17 mouse cellular contexts compared by ENCODE assay signal in the genomic region with DNA sequence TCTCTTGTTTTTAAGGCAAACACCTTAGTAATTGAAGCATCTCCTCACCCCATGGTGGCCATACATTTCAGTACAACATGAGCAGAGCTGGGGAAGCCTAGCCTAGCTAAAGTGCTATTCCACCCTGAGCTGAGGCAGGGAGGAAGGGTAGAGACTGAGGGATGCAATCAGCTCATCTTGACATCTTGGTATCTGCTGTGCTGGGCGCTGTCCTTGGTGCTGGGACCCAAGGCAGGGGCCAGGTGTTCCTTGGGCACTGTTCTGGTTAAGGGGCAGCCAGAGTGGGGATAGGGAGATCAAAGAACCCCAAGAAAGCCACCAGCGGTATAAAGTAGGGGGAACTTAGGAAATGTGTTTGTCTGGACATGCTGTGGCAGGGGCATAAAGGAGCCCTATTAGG.
DNase-seq lines count a peak whose midpoint lies in the region; ATAC-seq lines count a peak whose summit lies in the region.
"Had no signal": no experiment of that assay in that cellular context is flagged by ENCODE, and none has a peak within 500 bp of the region (broad histone marks: within the 10 kb centered on the region; RNA-seq: fewer than 3 reads in every experiment).

No protein-coding gene starts in this region.

- H3K9me3 ChIP-seq in intestine, embryonic 14.5 days (ENCODE audit: control insufficient read depth, low read length) = no peaks in the 10 kb centered on the region
- no peaks in the 10 kb centered on the region for H3K9me3 ChIP-seq in intestine, embryonic 15.5 days
- H3K9me3 ChIP-seq: embryonic facial prominence, embryonic 13.5 days; forebrain, embryonic 15.5 days; kidney, embryonic 15.5 days had no signal

- WGBS in intestine, embryonic 14.5 days = 8% methylated on average over 2 of the region's 2 CpGs
- 9% methylated on average over 2 of the region's 2 CpGs for WGBS in intestine, embryonic 15.5 days

- H3K4me2 ChIP-seq in intestine, embryonic 14.5 days (ENCODE audit: low read length) = no peak overlapping the region
- no peak overlapping the region for H3K4me2 ChIP-seq in intestine, embryonic 15.5 days (replicated peaks)
- H3K4me2 ChIP-seq: embryonic facial prominence, embryonic 13.5 days; forebrain, embryonic 15.5 days; heart, embryonic 11.5 days; kidney, embryonic 15.5 days had no signal

- ATAC-seq in intestine, embryonic 14.5 days (replicated peaks; ENCODE audit: low FRiP score, low TSS enrichment, low read depth) = no peak
- ATAC-seq in intestine, embryonic 15.5 days = no peak
- ATAC-seq: forebrain, embryonic 15.5 days; liver, postnatal 0 days; Patski had no signal

- no peaks in the 10 kb centered on the region for H3K36me3 ChIP-seq in intestine, embryonic 14.5 days (ENCODE audit: control insufficient read depth, insufficient read depth, low read length)
- no peaks in the 10 kb centered on the region for H3K36me3 ChIP-seq in intestine, embryonic 15.5 days
- H3K36me3 ChIP-seq: embryonic facial prominence, embryonic 13.5 days; forebrain, embryonic 15.5 days; kidney, embryonic 15.5 days had no signal

- no peak overlapping the region for H3K9ac ChIP-seq in intestine, embryonic 14.5 days (ENCODE audit: low read length)
- no peak overlapping the region for H3K9ac ChIP-seq in intestine, embryonic 15.5 days
- H3K9ac ChIP-seq: embryonic facial prominence, embryonic 13.5 days; forebrain, embryonic 15.5 days; kidney, embryonic 15.5 days; liver, postnatal 0 days had no signal

- DNase-seq in intestine, embryonic 14.5 days (ENCODE audit: low spot score) = peak; percentile 68
- DNase-seq in thymus, postnatal 25 days = peak; percentile 1
- no peak for DNase-seq in thymus, postnatal 0 days (ENCODE audit: low spot score)
- DNase-seq in embryo, embryonic 9.5 days (ENCODE audit: extremely low spot score) = peak; percentile 25
- DNase-seq in cerebellum, adult 8-10 months = no peak
- DNase-seq in frontal cortex, postnatal 10 days (ENCODE audit: low spot score in 2 of 2) = no peak
- DNase-seq: cerebellum, adult 18-20 months; gastrocnemius, postnatal 14 days; left cerebral cortex, postnatal 4 days; liver, postnatal 0 days; spleen, adult 18-20 months had no signal

- H3K4me1 ChIP-seq in intestine, embryonic 14.5 days (replicated peaks; ENCODE audit: control insufficient read depth, insufficient read depth, low read length) = no peaks in the 10 kb centered on the region
- no peaks in the 10 kb centered on the region for H3K4me1 ChIP-seq in intestine, embryonic 15.5 days (replicated peaks)
- H3K4me1 ChIP-seq: forebrain, embryonic 15.5 days; kidney, embryonic 15.5 days had no signal

- no peak overlapping the region for H3K4me3 ChIP-seq in intestine, embryonic 14.5 days (ENCODE audit: low read depth, low read length)
- no peak overlapping the region for H3K4me3 ChIP-seq in intestine, embryonic 15.5 days (replicated peaks)
- H3K4me3 ChIP-seq: embryonic facial prominence, embryonic 13.5 days; forebrain, embryonic 15.5 days; kidney, embryonic 15.5 days had no signal

- H3K27me3 ChIP-seq in intestine, embryonic 14.5 days (replicated peaks; ENCODE audit: control insufficient read depth, insufficient read depth, low read length) = no peaks in the 10 kb centered on the region
- H3K27me3 ChIP-seq in intestine, embryonic 15.5 days (replicated peaks) = no peaks in the 10 kb centered on the region
- H3K27me3 ChIP-seq: embryonic facial prominence, embryonic 13.5 days; forebrain, embryonic 15.5 days had no signal

- no peak overlapping the region for H3K27ac ChIP-seq in intestine, embryonic 14.5 days (ENCODE audit: low read depth)
- H3K27ac ChIP-seq in intestine, embryonic 15.5 days = no peak overlapping the region
- H3K27ac ChIP-seq: embryonic facial prominence, embryonic 13.5 days; forebrain, embryonic 15.5 days; kidney, embryonic 15.5 days had no signal

Comparison
In these comparisons a context has a peak if more than half of its experiments do, and no peak if none do; other contexts are left out.
1. DNase-seq: peak in intestine, embryonic 14.5 days (single experiment), thymus, postnatal 25 days (single experiment) and embryo, embryonic 9.5 days (single experiment); none in thymus, postnatal 0 days (single experiment), cerebellum, adult 8-10 months (single experiment) and frontal cortex, postnatal 10 days (0 of 2).